Mouse (Mus musculus): ENCODE data around the gene Extl1.

DNA sequence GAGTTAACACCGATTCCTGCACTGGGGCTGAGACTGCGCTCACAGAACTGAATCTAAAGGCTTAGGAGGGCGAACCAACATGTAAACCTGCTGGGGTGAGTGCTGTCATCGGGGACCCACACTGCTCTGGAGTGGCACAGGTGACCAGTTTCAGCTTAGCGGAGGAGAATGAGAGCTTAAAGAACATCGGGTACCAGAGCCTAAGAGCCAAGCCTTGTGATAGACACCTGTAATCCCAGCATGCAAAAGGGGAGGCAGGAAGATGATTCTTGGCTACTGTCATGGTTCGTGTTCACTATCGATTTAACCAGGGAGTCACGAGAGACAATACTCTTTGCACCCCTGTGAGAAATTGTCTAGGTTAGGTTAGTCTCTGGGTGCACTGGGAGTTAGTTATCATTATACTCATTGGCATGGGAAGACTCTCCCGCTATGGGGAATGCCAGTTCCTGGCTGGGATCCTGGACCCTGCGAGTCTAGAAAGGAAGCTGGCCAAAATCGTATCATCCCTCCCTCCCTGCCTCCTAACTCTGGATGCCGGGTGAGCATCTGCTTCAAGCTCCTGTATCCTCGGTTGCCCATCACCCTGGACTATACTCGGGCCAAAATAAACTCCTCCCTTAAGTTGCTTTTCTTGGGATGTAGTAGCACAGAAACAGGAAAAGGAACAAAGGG is 49.2 kb upstream of the Extl1 start:
- TF ChIP-seq GATA1 (IDR thresholded peaks at IDR 0.05; ENCODE audit: borderline replicate concordance, low read length) (no peak), FLI1 (IDR thresholded peaks at IDR 0.05; ENCODE audit: low read length) (no peak)

Data from megakaryocyte, embryonic 14.5 days (primary cell).